Mouse (Mus musculus): ENCODE results near the gene Pbxip1. TPM values are rescaled to one million over a fixed set of nuclear protein-coding genes. Genes with fewer than 3 reads are reported as not detected.
"Not testable (repeated sequence)": the region's sequence is repeated elsewhere in the genome, so short reads cannot be mapped to it uniquely, and the experiment has no call there.

Pbxip1 gene
- total RNA-seq, 2 experiments from 2014 or later, result 47.9 to 56.9 TPM

DNA sequence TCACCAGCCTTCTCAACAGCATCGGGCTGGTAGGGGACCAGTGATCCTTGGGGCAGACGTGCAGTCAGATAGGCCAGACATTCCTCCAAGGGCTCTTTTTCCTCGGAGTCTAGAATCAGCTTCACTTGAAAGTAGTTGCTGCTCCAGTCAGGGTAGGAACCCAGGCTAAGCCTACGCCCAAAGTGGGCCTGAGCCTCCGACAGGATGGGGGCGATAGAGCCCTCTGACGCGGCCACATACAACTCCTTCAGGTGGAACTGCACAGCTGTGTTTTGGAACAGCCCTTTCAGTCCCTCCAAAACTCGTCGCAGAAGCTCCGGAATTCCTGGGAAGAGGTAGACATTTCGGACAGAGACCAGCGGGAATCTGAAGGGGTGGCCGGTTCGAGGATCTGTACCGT lies 28.1 kb upstream of the Pbxip1 start:
- DNase-seq, result no peak

DNA sequence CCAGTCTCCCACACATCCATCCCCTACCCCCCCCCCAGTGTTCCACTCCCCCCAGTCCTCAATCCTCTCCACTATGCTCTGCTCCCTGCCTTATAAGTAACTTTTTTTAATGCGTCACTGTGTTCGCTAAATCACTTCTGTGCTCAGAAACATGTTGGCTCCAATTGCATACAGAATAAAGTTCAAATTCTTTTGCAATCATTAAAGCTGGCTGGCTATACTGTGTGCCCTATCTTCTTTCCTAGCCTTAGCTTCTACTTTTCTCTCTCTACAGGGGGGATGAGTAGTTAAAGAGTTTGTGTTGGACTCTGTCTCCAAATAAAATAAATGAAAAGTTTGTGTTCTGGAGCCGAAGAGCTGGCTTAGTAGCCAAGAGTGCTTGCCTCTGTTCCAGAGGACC lies 26.8 kb upstream of the Pbxip1 start:
- no peak for DNase-seq

DNA sequence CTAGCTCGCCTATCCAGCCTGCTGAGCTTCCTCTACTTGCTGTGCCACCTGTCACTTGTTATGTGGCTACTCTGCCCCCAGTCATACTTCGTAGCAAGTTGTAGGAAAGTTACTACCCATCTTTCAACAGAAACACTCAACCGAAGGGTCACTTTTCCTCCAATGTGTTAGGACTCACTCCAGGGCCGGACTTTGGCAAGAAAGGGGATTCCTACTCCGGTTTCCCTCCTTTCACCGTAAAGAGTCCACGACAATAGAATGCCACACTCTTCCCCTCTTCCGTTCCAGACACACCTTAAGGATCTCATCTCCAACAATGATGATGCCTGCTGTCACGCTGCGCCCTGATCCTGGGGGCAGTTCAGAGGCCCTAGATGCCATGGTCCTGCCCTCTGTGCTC lies 25.6 kb upstream of the Pbxip1 start:
- DNase-seq, result no peak

DNA sequence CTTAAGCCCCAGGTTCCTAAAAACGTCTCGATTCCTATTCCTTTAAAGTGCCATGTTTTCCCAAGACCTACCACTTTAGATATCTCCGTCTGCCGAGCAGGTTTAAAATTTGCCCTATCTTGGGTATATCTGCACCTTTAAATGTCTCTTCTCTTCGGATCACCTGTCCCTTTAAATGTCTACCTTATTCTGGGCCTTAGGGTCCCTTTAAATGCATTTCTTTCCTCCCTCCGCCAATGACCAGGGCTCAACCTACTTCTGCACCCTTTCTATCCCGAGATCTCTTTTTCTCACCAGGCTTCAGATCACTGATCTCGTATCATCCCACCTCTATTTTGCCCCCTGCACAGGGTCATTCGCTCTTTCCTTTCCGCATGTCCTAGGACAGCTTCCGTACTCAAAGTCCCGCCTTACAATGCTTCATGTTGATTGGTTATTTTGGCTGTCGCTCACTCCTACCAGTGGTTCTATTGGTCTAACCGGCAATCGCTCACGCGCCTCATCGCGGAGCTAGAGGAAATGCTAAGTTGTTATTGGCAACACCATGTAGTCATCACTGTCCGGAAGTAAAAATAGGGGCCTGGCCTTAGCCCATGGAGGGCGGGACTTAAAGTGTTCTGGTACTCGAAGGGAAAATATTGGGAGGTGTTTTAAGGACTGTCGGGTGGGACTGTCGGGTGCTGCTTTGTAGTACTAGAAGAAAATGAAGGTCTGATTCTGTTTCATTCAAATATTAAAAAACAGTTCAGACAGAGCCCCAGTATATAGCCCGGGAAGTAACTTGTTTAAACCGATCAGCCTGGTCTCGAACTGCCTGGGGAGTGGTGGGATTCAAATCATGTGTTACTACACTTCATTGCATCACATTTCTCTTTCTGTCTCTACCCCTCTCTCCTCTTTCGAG lies 24.8 kb upstream of the Pbxip1 start, which contains the start of gene Flad1:
Gene Flad1 (minus strand): TSS at position 381 of the 904 bp plus-strand sequence.
- DNase-seq, result peak; percentile 91 to 94

DNA sequence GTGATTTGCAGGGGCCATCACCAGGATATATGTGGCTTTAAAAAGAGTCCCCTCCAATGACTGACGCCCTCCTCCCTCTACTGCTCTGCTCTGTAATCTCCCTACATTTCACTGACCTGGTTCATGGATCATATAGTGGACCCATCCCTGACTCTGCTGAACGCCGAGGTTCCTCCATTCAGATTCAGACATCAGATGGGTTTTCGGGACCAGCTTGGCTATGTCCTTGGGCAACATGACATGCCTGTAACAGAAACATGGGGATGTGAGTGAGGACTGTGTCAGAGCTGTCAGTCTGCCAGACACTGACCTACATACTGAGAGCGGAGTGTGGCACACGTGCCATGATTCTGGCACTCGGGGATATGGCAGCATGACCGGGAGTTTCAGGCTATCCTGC lies 20.3 kb upstream of the Pbxip1 start:
- no peak for DNase-seq

DNA sequence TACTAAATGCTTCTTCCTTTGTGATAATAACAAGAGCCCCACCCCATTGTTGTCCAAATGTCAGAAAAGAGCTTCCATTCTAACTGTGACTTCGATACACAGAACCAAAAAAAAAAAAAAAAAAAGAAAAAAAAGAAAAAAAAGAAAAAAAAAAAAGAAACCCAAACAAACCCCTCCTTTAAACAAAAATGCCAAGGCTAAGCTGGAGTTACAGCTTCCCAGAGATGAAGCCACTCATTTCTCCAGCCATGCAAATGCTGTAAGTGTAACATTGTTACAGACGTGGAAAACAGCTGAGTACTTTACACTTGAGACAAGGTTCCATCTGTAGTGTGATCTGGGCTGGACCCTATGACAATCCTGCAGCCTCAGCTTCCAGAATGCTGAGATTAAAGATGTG lies 19.4 kb upstream of the Pbxip1 start:
- no peak for DNase-seq

DNA sequence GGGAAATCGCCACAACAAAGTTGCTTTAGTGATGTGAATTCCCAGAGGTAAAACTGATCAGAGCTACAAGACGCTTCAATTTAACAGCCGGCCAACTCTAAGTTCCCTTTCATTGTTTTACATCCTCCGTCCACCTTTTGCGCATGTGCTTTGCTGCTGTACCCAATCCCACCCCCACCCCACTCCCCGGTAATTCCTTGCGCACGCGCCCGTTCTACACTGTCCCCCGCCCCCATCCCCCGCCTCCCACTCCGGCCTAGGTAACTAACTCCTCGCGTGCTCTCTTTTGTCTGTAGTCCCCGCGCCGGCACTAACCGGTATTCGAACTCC lies 18.7 kb upstream of the Pbxip1 start:
- no peak for DNase-seq

DNA sequence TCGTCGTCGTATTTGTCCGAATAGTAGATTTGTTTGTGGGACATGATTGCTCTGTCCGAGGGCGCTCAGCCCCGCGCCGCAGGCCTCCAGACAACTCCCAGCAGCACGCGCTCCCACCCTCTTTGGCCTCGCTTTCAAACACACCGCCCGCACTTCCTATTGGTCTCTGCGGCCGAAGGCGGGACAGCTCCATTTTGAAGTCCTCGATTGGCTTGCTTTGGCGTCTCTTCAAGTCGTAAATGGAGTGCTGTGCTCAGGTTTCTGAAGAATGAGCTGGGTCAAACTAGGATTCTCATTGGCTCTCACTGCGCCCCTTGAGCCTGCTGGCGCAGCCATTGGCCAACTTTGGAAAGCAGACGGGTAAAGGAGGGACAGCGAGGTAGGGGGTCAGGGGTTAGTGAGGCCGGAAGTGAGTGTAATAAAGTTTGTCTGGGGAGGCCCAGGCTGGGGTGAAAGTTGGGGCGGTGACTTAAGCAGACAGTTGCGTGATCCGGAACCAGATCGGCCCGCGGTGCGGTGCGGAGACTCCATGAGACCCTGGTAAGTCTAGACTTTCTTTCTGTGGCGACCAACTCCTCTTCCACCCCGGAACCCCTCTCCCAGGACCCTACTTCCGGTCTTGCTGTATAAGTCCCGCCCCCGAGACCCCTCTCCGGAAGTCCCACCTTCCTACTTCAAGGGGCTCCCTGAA lies 18.2 kb upstream of the Pbxip1 start, which contains the start of the genes Cks1b and Shc1:
Gene Cks1b (minus strand): TSS at position 214 of the 691 bp plus-strand sequence.
Gene Shc1 (plus strand): TSS at position 274 of the 691 bp plus-strand sequence.
- peak; percentile 93 to 94 for DNase-seq

DNA sequence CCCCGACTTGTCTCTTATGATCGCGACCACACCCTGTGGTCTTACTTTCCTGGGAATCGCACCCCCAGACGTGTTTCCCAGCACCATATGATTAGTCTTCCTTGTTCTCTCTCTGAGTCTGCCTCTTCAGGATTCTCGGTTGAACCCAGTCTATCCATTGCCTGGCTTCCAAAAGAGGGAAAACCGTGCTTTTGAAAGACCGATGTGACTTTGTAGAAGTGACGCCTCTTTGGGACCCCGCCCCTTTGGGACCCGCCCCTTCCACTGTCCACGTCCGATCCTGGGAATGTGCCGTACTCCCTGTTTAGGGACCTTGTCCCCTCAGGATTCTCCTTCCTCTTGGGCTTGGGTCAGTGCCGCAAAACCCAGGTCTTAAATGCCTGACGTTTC lies 17.6 kb upstream of the Pbxip1 start:
- peak; percentile 87 to 91 for DNase-seq

DNA sequence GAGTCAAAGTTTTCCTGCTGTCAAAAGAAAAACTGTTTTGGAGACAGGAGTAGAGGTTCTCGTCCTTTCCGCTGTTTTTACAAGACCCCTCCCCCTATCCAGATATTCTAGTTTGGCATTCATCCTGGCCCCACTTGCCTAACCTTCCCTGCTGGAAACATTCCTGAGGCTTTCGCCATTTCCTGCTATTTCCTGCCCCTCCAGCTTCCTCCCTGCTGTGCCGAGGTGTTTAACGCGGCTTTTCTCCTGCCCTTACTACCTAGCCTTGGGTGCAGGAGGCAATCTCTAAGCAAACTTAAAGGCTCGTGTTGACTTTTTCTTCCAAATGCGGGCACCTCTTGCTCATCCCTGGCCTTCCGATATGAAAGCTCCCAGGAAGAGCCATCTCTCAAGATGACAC lies 16.9 kb upstream of the Pbxip1 start:
- DNase-seq, result peak; percentile 62 to 74

DNA sequence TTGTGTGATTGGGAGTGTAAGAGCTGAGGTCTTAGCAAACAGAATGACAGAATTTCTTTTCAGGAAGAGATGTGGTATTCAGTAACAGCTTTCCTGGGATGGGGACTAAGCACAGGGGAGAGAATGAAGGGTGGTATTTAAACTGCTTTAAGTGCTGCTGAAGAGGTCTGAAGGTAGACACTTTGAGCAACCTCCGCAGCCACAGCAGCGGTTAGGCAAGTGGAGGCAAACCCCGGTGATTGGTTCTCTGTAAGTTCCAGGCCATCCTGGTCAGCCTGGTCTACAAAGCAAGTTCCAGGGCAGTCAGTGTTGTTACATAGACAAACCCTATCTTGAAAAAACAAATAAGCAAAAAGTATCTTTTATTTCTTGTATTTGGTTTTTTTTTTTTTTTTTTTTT lies 16.5 kb upstream of the Pbxip1 start:
- DNase-seq, result no peak

DNA sequence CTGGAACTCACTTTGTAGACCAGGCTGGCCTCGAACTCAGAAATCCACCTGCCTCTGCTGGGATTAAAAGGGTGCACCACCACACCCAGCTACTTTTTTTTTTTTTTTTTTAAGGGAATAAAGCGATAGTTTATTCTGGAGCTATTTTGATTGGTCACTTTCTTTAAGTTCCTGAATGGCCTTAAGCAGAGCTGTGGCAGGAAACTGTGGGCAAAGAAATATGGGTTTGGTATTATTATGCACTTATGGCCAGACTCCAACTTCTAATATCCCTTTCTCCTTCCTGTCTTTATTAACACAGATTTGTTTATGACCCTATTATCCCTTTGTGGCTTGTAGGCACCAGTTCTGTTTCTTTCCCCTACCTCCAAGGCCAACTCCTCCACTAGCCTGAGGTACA lies 16.1 kb upstream of the Pbxip1 start:
- DNase-seq, result no peak

DNA sequence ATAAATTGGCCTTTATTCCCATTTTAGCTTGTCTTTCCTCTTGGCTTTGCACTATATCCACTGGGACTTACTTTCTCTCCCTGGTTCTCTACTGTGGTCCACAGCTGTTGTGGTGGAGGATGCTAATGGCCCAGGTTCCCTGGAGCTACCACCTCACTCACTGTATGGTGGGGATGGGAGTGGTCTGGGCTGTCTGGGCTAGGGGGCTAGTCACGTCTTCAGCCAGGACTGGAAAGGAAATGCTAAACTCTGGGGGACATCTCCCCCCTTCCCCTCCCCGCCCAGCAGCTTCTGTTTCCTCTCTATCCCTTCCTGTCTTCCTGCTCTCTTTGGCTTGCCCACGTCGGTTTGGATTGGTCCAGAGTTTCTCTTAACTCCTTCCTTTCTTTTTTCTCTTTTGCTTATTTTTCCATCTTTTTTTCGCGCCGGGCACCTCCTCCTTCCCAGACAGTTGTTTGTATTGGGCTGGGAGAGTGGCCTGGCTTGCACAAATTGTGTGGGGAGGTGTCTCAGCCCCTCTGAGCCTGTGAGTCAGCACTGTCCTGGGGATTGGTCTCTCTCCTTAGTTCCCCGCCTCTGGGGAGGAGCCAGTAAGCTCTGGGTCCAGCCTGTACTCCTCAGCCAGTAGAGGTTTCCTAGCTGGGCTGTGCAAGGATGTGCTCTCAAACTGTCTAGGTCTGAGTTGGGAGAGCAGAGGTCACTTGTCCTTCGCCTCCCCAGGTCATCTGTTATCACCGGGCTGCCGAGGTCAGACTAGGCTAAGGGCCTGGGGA lies 15.3 kb upstream of the Pbxip1 start:
- peak; percentile 86 for DNase-seq

DNA sequence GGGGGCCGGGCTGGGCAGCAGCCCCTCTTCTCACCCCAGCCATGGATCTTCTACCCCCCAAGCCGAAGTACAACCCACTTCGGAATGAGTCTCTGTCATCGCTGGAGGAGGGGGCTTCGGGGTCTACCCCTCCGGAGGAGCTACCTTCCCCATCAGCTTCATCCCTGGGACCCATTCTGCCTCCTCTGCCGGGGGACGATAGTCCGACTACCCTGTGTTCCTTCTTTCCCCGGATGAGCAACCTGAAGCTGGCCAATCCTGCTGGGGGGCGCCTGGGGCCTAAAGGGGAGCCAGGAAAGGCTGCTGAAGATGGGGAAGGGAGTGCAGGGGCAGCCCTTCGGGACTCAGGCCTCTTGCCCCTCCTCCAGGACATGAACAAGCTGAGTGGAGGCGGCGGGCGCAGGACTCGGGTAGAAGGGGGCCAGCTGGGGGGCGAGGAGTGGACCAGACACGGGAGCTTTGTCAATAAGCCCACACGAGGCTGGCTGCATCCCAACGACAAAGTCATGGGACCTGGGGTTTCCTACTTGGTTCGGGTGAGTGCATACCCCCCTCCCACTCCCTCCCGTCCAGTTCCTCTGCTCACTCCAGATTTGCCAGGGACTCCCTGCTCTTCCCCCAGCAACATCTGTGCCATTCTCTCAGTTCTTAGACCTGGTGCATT lies 14.6 kb upstream of the Pbxip1 start:
- DNase-seq, result no peak

DNA sequence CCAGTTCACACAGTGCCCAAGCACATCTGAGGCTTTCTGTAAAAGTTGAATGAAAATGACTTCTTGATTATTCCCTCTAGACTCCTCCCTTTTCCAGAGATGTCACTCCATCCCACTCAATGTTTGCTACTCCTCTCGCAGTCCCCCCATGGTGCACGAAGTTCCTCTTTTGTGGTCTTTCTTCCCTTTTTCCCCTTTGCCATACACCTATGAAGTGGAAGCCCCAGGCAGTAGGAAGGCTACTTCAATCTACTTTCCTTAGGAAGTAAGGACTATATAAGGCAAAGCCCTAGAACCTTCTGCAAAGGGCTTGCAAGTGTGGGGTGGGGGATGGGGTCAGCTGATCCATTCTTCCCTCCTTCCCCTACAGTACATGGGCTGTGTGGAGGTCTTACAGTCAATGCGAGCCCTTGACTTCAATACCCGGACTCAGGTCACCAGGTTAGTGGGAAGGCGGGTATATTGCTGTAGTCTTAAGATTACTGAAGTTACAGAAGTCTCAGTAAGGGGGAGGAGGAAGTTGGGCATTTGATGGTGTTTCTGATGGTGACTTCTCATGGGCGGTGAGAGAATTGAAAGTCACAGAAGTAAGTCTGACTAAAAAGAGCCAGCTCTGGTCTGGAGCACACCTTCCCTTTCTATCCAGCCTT lies 13.8 kb upstream of the Pbxip1 start:
- DNase-seq, result no peak

DNA sequence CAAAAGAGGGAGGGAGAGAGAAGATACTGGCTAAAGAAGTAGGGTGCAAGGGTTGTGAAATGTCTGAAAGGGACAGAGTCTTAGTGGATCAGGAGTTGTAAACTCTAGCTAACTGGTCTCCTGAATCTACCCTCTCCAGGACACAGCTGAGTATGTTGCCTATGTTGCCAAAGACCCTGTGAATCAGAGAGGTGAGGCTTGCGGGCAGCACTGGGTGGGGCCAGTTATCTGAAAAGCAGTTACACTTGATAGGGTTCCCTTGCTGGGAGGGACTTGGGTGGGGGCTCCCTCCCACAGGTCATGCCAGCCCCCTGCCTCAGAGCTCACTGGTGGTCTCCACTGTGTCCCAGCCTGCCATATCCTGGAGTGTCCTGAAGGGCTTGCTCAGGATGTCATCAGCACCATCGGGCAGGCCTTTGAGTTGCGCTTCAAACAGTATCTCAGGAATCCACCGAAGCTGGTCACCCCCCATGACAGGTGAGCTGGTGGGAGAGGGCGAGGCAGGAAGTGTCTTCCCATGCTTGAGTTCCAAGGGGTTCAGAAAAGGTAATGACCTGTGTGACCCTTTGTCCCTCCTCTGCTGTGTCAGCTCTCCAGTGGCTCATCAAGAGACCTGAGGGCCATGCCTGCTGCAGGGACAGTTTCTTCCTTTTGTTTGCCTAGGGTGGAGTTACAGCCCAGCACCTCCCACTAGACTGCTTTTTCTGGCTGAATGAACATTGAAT lies 11.9 kb upstream of the Pbxip1 start:
- DNase-seq, result no peak

DNA sequence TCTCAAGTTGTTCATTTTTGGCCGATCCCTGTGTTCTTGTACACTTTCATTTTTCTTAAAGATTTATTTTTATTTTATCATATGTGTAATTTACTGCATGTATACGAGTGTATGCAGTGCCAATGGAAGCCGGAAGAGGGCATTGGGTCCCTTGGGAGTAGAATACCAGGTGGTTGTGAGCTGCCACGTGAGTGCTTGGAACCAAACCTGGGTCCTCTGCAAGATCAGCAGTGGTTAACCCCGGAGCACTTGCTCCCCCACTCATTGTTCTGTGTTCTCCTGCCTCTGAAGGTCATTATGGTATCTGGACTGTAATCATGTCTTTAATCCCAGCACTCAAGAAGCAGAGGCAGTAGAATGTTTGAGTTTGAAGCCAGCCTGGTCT lies 11.4 kb upstream of the Pbxip1 start:
- DNase-seq, result no peak

DNA sequence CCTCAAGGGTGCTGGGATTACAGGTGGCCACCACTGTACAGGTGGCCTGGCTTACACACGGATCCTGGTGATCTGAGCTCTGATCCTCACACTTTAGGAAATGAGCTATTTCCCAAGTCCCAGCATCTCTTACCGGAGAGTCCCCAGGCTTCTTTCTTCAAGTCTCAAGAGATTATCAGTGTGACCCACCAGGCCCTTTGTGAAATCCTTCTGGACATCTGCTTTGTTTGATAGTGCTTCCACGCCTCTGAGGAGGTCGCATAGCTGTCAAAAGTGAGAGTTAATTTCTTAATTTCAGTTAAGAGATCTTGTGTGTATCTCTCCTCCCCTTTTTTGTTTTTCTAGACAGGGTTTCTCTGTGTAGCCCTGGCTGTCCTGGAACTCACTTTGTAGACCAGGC lies 10.6 kb upstream of the Pbxip1 start:
- no peak for DNase-seq

DNA sequence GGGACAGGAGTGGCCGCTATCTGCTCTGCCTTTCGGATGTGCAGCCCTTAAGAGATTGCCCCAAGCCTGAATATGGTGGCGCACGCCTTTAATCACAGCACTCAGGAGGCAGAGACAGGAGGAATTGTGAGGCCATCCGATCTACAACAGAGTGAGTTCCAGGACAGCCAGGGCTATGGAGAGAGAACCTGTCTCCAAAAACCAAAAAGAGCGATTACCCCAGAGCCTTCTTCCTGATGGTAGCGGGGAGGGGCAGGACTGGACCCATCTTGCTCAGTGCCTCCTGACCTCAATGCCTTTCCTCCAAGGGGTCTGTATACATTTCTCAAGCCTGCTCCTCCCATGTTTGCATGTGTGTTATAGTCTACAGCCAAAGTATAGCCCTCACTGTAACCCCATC lies 7.5 kb upstream of the Pbxip1 start:
- not testable (repeated sequence) for DNase-seq

DNA sequence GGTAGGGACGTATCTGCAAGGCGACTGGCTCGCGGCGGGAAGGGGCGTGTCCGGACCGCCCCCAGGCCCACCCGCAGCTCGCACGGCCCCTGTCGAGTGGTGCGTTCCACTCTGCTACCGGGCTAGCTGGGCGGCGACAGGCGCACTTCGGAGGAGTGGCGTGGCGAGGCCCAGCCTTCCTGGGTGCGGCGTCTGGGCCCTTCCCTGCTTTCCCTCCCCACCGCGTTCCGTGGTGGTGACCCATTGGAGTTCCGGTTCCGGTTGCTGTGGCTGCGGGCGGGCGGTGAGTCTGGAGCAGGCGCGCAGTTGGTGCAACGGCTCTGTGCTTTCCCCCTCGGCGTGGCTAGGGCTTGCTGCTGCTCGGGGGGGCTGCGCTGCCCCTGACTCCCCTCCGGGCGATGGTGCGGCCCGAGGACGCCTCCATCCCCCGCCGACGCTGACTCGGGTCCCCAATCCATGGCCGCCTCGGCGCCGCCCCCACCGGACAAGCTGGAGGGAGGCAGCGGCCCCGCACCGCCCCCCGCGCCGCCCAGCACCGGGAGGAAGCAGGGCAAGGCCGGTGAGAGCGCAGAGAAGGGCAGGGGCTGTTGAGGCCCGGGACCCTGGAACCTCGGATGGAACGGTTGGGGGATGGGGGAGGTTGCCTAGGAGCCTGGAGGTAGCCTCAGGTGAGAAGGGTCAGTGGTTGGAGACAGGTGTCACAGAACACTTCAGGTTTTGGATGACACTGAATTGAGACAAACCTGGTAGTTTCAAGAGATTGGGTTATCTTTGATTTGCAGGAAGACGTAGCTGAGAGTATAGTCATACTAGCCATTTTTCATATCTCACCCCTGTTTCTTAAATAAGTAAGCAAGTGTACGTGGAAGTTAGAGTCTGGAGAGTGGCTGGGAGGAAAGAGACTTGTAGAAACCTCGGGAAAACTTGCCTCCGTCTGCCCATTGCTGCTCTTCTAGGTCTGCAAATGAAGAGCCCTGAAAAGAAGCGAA lies 6.0 kb upstream of the Pbxip1 start, which contains the start of gene Pygo2:
Gene Pygo2 (plus strand): TSS at position 44 of the 989 bp plus-strand sequence.
- DNase-seq, result peak; percentile 98
